Mouse (Mus musculus): ENCODE measurements around the gene Dnah6.
A peak's percentile ranks its signal among the peaks of the same experiment; 100 is the strongest.

The Dnah6 gene

DNA sequence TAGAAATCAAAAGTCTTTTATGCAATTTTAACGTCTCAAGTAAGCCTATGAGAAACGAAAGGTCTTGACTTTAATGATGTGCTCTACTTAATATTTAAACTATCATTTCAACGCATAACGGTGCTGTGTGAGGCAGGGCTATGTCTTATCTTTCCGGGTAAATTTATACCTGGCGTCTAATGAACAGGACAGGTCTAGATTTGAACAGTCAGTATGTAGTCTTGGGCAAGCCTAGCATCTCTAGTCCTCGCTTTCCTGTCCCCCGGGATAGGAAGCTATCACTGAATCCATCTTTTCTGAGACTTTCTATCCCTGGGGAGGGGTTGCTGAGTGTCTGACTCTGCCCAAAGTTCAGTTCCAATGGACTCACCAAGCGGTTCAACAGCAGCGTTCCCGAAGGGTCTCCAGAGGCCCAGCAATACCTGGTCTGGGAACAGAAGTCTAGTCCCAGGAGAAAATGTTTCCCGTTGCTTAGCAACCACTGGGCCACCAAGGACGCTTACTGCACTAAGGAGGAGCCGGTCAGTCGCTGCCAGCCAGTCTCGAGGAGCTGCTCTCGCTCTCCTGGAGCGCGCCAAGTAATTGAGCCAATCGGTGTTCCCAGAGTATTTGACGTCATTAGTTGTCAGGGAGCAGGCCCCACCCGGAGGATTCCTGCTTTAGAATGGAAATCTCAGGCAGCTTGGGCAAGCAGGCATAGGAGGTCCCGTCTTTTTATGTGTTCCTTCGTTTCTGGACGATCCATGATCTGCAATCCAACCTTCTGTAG lies at the start of gene Dnah6:
Dnah6 (minus strand) TSS at position 463 of the 769 bp plus-strand sequence.
- DNase-seq: peak; percentile 90 to 98

DNA sequence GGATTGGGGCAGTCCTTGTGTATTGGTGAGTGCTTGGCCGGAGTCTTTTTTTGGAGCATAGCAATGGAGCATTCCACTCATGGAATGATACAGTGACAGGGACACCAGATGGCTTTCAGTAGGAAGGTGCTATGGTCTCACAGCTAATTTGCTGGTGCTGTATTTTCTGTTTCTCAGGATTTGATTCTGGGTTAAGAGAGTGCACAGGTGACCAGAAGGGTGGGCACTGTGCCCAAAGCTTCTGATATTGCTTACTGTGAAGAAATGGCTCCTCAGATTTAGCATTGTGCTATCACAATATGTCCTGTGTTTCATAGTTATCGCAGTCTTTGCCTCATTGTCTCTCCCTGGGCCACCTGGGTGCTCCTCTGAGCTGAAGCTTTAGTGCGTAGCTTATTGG lies 47.9 kb upstream of the Dnah6 start:
- no peak for DNase-seq

GRCm38 (mm10) chr6:73267738-73268311 lies 46.4 kb upstream of the Dnah6 start:
- DNase-seq: no peak

DNA sequence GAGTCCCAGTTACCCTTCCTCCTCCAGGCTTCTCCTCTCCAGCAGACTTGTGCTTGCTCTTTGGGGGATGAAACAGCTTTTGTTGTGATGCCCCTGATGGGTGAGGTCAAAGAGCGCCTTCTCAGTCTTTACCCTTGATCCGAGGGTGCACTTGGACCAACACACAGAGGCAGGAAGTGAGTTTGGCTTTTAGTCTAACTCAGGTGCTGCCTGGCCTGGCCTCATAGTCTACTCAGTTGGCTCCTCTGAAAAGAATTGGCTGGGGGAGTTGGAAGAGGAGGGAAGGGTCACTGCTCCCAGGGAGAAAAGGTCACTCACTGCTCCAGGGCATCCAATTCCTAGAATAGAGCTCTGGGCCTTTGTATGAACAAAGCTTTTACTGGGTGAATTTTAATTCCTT lies 43.4 kb upstream of the Dnah6 start:
- peak; percentile 35 to 68 for DNase-seq

DNA sequence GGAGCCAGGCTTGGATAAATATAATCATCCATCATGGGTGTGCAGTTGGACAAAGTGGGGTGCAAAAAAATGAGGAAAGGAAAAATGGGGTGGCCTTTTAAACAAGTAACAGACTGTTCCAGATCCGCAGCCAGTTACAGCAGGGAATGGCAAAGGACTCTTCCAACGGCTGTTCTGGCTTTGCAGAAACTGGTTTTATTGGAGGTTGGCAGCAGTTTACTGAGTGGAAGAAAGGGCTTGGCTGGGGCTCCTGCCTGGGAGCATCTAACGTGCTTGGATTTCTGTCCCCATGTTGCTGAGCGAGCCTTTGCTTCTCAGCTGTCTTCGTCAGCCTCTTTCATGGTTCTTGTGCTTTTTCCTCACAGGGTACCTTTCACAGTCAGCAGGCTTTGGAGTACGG lies 38.7 kb upstream of the Dnah6 start:
- no peak for DNase-seq

GRCm38 (mm10) chr6:73257068-73257467 lies 35.6 kb upstream of the Dnah6 start:
- DNase-seq: no peak

GRCm38 (mm10) chr6:73254307-73255228 lies 33.1 kb upstream of the Dnah6 start:
- peak in 1 of 2 experiments; percentile 25 for DNase-seq

- DNase-seq: peak in 1 of 2 experiments; percentile 49
Measured at GRCm38 (mm10) chr6:73253584-73253983, 32.1 kb upstream of the Dnah6 start.

- DNase-seq: no peak
Measured at GRCm38 (mm10) chr6:73253006-73253405, 31.6 kb upstream of the Dnah6 start.

- DNase-seq: peak in 1 of 2 experiments; percentile 36
Measured at GRCm38 (mm10) chr6:73252396-73252795, 30.9 kb upstream of the Dnah6 start.

GRCm38 (mm10) chr6:73251336-73251735 lies 29.9 kb upstream of the Dnah6 start:
- DNase-seq: peak; percentile 78 to 91

DNA sequence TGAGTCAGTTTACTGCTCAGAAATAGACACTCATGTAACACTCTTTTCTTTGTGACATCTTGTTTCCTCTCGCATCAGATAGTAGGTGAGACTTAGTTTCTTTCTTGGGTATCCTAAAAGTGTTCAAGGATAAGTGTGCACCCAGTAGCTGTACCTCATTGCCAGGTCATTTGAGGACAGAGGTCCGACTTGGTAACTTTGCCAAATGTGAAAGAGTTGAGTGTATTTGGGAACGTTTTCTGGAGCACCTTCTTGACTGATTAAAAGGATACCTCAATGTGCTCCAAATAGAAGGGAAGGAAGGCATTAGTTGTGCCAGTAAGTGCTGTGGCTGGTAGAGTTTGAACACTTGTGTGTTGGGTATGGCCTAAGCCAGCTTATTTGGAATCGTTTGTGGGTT lies 28.4 kb upstream of the Dnah6 start:
- no peak for DNase-seq

GRCm38 (mm10) chr6:73249049-73249422 lies 27.6 kb upstream of the Dnah6 start:
- peak; percentile 47 to 70 for DNase-seq

- peak; percentile 89 to 94 for DNase-seq
Measured at GRCm38 (mm10) chr6:73248237-73249048, 27.0 kb upstream of the Dnah6 start, which contains the start of gene Suclg1. Gene Suclg1, plus strand, starts transcription at chr6:73248382.

GRCm38 (mm10) chr6:73247452-73247851 lies 26.0 kb upstream of the Dnah6 start:
- peak; percentile 45 to 55 for DNase-seq

DNA sequence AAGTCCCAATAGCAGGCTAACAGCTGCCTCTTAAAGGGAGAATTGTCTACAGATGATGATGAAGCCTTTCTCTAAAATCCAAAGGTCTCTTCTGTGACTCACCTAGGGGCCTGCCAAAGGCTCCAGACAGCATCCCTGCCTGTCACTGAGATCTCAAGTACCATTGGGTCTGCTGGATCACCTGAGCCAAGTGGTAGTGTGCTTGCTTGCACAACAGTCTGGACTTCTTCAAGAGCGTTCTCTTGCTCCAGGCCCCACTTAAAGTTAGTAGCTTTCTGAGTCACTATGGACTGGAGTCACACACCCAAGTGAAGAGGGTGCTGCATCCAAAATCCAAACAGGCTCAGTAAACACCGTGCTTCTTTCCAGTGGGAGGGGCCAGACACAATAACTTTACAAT lies 25.4 kb upstream of the Dnah6 start:
- no peak for DNase-seq

DNA sequence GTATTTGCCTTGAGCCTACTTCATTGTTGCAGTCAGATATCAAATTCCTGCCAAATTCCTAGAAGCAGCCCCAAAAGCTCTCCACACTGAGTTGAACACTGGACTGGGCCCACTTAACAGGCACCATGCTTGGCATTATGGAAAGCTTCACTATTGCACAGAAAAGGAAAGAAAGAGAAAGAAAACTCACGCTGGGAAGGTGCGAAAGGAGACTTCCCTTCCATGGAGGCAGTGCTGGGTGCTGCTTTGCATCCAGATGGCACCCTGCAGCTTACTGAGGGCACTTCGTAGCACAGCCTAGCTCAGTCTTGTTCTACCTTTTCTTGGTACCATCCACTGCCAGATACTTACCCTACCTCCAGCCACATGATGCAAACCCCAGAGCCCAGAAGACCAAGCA lies 14.2 kb upstream of the Dnah6 start:
- no peak for DNase-seq

- peak in 1 of 2 experiments; percentile 62 for DNase-seq
Measured at GRCm38 (mm10) chr6:73234302-73234900, 12.9 kb upstream of the Dnah6 start.

GRCm38 (mm10) chr6:73233202-73233726 lies 11.8 kb upstream of the Dnah6 start:
- peak; percentile 28 to 46 for DNase-seq

DNA sequence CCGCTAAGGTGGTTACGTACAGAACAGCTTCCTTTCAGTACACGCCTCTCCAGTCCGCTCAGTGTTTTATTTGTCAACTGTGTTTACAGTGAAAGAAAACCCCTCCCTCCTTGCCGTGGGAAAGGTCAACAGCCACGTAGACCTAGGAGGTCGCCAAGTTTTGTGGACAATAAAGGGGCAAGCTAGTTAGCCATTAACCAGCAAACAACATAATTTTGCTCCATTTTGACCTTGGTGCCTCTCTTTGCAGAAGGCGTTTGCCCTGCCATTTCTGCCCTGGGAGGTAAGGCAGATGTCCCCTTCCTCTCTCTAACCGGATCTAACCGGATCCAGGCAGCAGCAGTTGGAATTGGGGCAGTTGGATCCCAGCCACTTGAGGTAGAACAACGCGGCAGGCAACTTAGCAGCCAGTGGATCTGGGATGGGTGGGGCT lies 10.7 kb upstream of the Dnah6 start:
- peak; percentile 86 to 91 for DNase-seq

DNA sequence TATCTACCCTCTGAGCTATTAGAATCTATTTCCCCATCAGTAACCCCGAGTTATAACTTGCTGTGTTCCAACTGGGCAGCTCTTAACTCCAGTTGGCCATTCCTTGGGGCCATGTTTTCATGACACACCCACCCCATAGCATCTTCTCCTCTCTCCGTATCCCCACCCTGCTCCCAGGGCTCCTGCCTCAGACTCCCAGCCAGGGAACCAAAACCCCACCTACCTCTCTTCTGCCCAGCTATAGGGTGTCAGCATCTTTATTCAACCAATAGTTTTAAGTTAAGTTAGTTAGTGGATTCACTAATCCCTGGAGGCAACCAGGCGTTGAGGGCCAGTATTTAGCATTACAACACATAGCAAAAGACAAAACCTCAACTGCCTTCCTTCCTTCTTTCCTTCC lies 7.4 kb upstream of the Dnah6 start:
- peak in 1 of 2 experiments; percentile 23 for DNase-seq

- peak in 1 of 2 experiments; percentile 29 for DNase-seq
Measured at GRCm38 (mm10) chr6:73228408-73228807, 7.0 kb upstream of the Dnah6 start.
